Mouse (Mus musculus): Measurements from ENCODE around the gene Slc25a31. TPM values are rescaled to one million over a fixed set of nuclear protein-coding genes. Genes with fewer than 3 reads are reported as not detected.
A peak's percentile ranks its signal among the peaks of the same experiment; 100 is the strongest.

The Slc25a31 gene
- polyA plus RNA-seq (2016; fragmentation: Nextera tagmentation; extraction: Ambion mirVana), result 0.10 and 0.21 TPM in 2 replicates

DNA sequence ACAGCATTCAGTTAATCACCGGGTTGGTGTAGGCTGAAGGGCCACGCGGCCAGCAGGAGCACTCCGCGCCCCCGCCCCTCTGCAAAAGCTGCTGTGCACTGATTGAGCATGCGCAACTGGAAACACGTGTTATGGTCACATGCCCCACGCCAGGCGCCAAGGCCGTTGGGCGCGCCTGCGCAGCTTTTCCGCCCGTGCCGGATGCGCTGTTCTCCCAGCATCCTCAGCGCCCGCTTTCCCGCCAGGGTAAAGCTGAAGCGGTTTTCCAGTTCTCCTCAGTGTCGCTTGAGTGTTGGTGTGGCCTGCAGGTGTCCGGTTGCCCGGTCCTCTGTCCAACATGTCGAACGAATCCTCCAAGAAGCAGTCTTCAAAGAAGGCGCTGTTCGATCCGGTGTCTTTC, at the start of gene Slc25a31:
Gene Slc25a31, plus strand, starts transcription at position 201 of the 400 bp plus-strand sequence.
- Histone ChIP-seq H3K9me3 (replicated peaks) (peaks cover 10% of the 10 kb centered on the region; the same call in 1 of the 2 replicates), H3K4me3 (no peak within 1 kb of the TSS), H3K4me1 (no peaks in the 10 kb centered on the region), H3K27ac (replicated peaks) (no peak within 1 kb of the TSS), H3K36me3 (peaks cover 3% of the 10 kb centered on the region; the same call in 1 of the 2 replicates), H3K27me3 (ENCODE audit: low read depth, poor library complexity, severe bottlenecking) (no peaks in the 10 kb centered on the region)
- DNase-seq (ENCODE audit: low spot score), result no peak
- 94% methylated on average over 30 of the region's 30 CpGs for WGBS

DNA sequence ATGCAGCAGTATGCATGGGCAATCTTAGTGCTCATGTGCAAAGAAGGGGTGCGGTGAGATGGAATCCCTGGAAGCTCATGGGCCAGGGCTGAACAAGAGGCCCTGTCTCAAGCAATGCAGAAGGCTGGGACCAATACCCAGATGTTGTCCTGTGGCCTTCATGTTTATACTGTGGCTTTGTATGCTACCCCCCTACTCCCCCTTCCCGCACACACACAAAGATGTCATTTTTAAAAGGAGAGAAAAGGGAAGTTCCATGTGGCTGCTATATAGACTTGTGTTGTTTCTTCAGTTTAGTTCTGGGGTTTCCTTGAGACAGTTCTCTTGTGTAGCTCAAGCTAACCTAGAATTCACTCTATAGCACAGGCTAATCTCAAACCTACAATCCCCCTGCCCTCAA, 48.4 kb upstream of the Slc25a31 start:
- WGBS, result 97% methylated on average over 2 of the region's 2 CpGs
- no peak for DNase-seq (ENCODE audit: low spot score)
- Histone ChIP-seq H3K36me3 (peaks cover 57% of the 10 kb centered on the region), H3K27ac (replicated peaks) (no peak overlapping the region), H3K4me3 (no peak overlapping the region), H3K27me3 (ENCODE audit: low read depth, poor library complexity, severe bottlenecking) (no peaks in the 10 kb centered on the region), H3K4me1 (no peaks in the 10 kb centered on the region), H3K9me3 (replicated peaks) (no peaks in the 10 kb centered on the region)

DNA sequence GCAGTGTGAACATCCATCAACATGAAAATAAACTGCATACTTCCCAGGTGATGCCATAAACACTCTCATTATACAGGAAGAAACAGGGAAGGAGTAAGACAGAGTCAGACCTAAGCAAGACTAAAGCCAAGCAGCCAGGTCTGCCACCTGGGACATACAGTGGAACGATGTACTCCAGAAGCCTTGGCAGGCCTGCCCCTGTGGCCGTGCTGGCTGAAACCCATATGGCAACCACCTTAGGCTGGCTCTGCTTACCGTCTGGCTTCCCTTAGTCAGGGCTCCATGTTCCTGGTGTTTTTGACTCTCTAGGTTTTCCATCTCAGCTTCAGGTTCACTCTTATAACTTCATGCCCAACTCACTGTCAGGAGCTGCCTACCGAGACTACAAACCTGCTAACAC, 42.5 kb upstream of the Slc25a31 start:
- Histone ChIP-seq H3K27me3 (ENCODE audit: low read depth, poor library complexity, severe bottlenecking) (no peaks in the 10 kb centered on the region), H3K4me1 (no peaks in the 10 kb centered on the region), H3K27ac (replicated peaks) (no peak overlapping the region), H3K4me3 (no peak overlapping the region), H3K36me3 (peaks cover 55% of the 10 kb centered on the region), H3K9me3 (replicated peaks) (no peaks in the 10 kb centered on the region)
- DNase-seq (ENCODE audit: low spot score), result no peak
- WGBS, result 98% methylated on average over 4 of the region's 4 CpGs

DNA sequence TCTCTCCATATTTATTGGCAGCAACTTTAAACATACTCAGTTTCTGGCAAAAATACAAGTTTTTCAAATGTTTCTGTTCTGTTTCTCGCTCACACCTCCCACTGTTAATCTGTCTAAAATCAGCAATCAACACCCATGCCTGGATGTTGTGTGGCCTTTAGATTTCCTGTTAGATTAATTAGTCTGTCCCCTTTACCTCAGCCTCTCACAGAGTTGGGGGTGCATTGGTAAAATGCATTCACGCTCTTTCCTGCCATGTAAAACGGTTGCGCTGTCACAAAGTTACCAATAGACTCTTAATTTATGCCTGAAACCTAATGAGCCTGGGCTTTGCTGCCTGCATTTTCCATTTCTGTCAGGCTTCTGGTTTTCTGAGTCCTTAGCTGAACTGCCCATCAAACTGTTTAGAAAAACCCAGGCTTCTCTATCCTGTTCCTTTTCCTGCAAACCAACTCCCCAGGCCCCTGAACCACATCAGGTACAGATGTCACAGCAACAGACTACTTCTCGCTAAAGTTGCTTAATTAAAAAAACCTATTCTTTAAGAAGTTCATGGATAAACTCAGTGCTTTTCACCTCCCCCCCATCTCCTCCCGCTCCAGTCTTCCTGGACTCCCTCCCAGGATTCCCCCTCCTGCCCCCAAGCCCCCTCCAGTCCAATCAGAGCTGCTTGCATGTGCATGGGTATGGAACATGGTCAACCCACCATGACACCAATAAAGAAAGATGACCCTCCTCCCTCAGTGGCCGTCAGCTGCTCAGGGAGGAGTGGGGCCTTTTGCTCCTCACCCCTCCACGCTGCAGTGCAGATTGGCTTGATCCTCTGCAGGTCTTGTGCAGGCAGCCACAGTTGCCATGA, 41.6 kb upstream of the Slc25a31 start:
- 88% methylated on average over 8 of the region's 8 CpGs for WGBS
- H3K4me3 ChIP-seq, result no peak overlapping the region
- peaks cover 54% of the 10 kb centered on the region for H3K36me3 ChIP-seq
- H3K4me1 ChIP-seq, result no peaks in the 10 kb centered on the region
- H3K27ac ChIP-seq (replicated peaks), result no peak overlapping the region
- DNase-seq (ENCODE audit: low spot score), result no peak
- no peaks in the 10 kb centered on the region for H3K27me3 ChIP-seq (ENCODE audit: low read depth, poor library complexity, severe bottlenecking)
- H3K9me3 ChIP-seq (replicated peaks), result no peaks in the 10 kb centered on the region

DNA sequence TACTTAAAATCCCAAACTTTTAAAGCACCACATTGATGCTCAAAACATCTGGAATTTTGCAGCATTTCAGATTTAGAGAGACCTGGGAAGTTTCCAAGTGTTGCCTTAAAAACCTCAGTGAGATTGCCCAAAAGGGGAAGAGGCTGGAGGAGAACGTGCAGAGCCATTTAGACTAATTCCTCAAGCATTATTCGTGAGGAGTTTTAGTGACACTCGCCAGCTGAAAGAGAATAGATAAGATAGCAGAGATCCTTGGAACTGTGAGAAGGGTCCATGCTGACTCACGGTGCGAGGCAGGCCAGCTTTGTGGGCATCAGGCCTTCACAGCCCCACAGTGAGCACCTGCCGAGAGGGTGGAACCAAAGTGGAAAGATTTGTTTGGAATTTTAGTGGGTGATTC, 39.8 kb upstream of the Slc25a31 start:
- Histone ChIP-seq H3K36me3 (peaks cover 45% of the 10 kb centered on the region), H3K27ac (replicated peaks) (no peak overlapping the region), H3K4me1 (peaks cover 7% of the 10 kb centered on the region), H3K4me3 (no peak overlapping the region), H3K27me3 (ENCODE audit: low read depth, poor library complexity, severe bottlenecking) (no peaks in the 10 kb centered on the region), H3K9me3 (replicated peaks) (no peaks in the 10 kb centered on the region)
- WGBS, result 77% methylated on average over 6 of the region's 6 CpGs
- no peak for DNase-seq (ENCODE audit: low spot score)

DNA sequence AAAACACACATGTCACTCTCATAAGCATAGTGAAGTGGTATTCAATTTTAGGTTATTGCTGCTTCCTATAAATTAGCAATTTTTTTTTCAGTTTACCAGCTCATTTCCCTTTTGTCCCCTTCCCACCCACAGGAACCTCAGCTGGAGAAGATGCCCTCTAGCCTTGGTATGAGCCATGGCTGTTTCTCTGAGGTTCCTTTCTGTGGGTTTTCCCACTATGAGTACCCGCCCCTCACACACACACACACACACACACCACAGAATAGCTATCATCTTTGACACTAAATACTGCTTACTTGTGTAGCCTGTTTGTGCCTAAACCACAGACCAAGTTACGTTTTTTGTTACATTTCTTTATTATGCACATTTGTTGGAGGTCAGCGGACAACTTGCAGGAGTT, 39.3 kb upstream of the Slc25a31 start:
- WGBS, result 94% methylated on average over 3 of the region's 3 CpGs
- H3K27me3 ChIP-seq (ENCODE audit: low read depth, poor library complexity, severe bottlenecking), result no peaks in the 10 kb centered on the region
- H3K4me3 ChIP-seq, result no peak overlapping the region
- no peak overlapping the region for H3K27ac ChIP-seq (replicated peaks)
- H3K36me3 ChIP-seq, result peaks cover 40% of the 10 kb centered on the region
- no peak for DNase-seq (ENCODE audit: low spot score)
- peaks cover 12% of the 10 kb centered on the region for H3K4me1 ChIP-seq
- H3K9me3 ChIP-seq (replicated peaks), result no peaks in the 10 kb centered on the region

DNA sequence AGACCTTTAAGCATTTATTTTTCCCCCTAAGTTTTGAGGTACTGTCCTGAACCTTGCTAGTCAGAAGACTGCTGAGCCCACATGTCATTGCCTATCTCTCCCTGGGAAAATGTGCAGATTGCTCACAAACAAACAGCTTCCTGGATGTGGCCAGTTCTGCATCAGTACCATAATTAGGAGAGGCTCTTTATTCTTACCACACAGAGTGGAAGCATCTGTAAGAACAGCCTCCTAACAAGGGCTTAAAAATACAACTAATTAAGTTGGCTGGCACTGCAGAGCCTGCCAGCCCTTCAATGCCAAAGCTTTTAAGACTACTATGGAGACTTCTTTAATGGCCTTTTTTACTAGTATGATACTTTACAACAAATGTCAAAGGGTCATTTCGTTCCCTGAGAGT, 35.1 kb upstream of the Slc25a31 start:
- H3K27me3 ChIP-seq (ENCODE audit: low read depth, poor library complexity, severe bottlenecking), result no peaks in the 10 kb centered on the region
- peaks cover 32% of the 10 kb centered on the region for H3K4me1 ChIP-seq
- WGBS, result 58% methylated on average over 1 of the region's 1 CpGs
- H3K27ac ChIP-seq (replicated peaks), result no peak overlapping the region
- H3K4me3 ChIP-seq, result no peak overlapping the region
- peaks cover 6% of the 10 kb centered on the region; the same call in 1 of the 2 replicates for H3K36me3 ChIP-seq
- no peaks in the 10 kb centered on the region for H3K9me3 ChIP-seq (replicated peaks)
- DNase-seq (ENCODE audit: low spot score), result no peak

DNA sequence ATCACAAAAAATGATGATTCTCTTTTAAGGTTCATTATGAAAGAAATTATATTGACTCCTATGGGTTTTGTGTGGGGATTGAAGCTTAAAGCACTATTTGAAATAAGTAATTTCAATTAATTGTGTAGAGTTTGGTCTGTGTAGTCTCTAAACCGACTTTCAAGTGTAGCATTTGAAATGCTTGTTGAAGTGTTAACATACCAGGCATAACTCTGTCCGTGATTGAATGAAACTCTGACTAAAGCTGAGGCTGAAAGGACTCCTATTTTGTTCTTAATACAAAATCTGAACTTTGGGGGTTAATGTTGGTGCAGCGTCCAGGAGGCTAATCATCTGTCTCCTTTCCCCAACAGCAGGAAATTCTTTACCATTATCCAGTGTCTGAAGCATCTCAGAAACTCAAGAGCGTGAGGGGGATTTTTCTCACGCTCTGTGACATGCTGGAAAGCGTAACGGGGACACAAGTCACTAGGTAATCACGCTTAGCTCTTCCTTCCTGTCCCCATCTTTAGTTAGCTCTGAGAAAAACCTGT, 33.7 kb upstream of the Slc25a31 start:
- no peak for DNase-seq (ENCODE audit: low spot score)
- WGBS, result 41% methylated on average over 8 of the region's 8 CpGs
- no peaks in the 10 kb centered on the region for H3K27me3 ChIP-seq (ENCODE audit: low read depth, poor library complexity, severe bottlenecking)
- H3K4me3 ChIP-seq, result no peak overlapping the region
- H3K27ac ChIP-seq (replicated peaks), result peak overlapping the region; percentile 46; the same call in 1 of the 2 replicates
- peaks cover 32% of the 10 kb centered on the region for H3K4me1 ChIP-seq
- H3K36me3 ChIP-seq, result peaks cover 6% of the 10 kb centered on the region; the same call in 1 of the 2 replicates
- H3K9me3 ChIP-seq (replicated peaks), result no peaks in the 10 kb centered on the region

DNA sequence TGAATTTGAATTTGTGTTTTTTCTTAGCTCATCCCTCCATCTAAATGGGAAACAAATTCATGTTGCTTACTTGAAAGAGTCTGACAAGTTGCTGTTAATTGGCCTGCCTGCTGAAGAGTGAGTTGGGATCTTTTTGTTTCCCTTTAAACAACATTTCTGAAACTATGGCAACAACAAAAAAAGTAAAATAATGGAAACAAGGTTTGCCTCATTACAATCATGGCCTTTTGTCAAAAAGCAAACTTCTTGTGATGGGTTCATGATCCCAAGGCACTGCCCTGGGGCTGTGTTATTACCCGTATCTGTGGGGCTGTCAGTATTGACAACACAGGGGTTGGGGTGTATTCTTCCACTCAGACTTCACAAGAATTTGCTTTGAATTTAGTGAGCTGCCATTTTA, 29.8 kb upstream of the Slc25a31 start:
- Histone ChIP-seq H3K9me3 (replicated peaks) (no peaks in the 10 kb centered on the region), H3K4me1 (peaks cover 42% of the 10 kb centered on the region), H3K27me3 (ENCODE audit: low read depth, poor library complexity, severe bottlenecking) (no peaks in the 10 kb centered on the region), H3K4me3 (no peak overlapping the region), H3K36me3 (peaks cover 16% of the 10 kb centered on the region), H3K27ac (replicated peaks) (no peak overlapping the region)
- no peak for DNase-seq (ENCODE audit: low spot score)
- 67% methylated on average over 1 of the region's 1 CpGs for WGBS

DNA sequence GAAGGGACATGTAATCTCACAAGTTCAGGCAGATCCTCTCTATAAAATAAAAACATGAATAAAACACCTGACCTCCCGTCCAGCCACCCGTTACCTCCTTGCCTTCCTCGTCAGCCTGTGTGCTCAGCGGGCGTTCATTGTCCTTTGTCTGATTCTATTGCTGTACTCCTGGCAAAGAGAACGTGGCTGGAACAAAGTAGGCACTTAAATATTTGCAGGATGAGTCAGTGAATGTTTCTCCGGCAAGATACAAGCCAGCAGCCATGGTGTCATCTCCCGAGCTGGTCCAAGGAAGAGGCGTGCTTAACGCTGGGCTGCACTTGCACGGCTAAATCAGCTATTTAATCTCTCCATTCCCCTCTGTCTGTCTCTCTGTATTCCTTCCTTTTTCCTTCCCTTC, 26.3 kb upstream of the Slc25a31 start:
- WGBS, result 57% methylated on average over 11 of the region's 11 CpGs
- H3K4me3 ChIP-seq, result no peak overlapping the region
- no peak for DNase-seq (ENCODE audit: low spot score)
- peaks cover 47% of the 10 kb centered on the region for H3K4me1 ChIP-seq
- peaks cover 15% of the 10 kb centered on the region for H3K36me3 ChIP-seq
- no peaks in the 10 kb centered on the region for H3K27me3 ChIP-seq (ENCODE audit: low read depth, poor library complexity, severe bottlenecking)
- peak overlapping the region; percentile 57; the same call in 1 of the 2 replicates for H3K27ac ChIP-seq (replicated peaks)
- H3K9me3 ChIP-seq (replicated peaks), result no peaks in the 10 kb centered on the region

DNA sequence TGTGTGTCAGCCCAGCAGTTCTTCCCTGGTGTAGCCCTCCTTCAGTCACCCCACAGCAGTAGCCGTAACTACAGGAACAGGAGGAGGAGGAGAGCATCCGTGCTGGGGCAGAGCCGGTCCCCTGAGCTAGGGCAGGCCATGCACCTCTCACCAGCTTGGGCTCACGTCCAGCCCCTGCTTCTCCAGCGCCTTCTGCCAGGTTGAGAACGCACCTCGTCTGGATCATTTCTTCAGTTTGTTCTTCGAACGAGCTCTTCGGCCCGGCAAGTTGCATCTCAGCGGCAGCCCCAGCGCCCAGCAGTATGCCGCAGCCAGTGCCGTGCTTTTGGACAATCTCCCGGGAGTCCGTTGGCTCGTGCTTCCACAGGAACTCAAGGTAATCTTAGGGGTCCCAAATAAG, 25.5 kb upstream of the Slc25a31 start:
- Histone ChIP-seq H3K4me1 (peaks cover 55% of the 10 kb centered on the region), H3K9me3 (replicated peaks) (no peaks in the 10 kb centered on the region), H3K27me3 (ENCODE audit: low read depth, poor library complexity, severe bottlenecking) (no peaks in the 10 kb centered on the region), H3K36me3 (peaks cover 20% of the 10 kb centered on the region), H3K27ac (replicated peaks) (peak overlapping the region; percentile 57), H3K4me3 (no peak overlapping the region)
- 93% methylated on average over 18 of the region's 18 CpGs for WGBS
- DNase-seq (ENCODE audit: low spot score), result no peak

DNA sequence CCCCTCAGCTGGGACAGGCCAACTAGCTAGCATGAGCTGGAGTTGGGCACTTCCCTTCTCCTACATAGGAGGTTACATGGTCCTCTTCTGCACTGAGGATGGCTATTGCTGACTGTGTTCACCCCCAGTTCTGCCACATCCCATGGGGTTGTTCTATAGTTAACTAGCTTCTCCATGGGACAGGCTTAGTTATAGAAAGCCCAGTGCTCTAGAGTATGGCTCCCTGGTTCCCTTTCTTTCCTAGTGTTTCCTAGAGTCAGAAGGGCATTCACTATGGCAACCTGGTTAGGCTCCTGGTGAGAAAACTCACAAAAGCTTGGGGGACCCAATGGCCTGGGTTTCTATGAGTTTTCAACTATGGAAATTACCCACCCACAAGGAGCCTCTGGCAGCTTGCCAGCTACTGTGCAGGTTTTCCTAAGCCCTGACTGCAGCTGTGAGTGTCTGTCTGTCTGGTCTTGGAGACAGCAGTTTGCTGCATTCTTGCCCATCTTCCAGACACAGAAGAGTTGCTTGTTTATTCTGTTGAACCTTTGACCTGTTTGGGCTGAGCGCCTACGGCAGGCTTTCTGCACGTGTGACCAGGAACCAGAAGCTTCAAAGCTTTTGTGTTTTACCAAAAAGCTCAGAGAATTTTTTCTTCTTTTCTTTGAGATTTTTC, 22.7 kb upstream of the Slc25a31 start:
- Histone ChIP-seq H3K27me3 (ENCODE audit: low read depth, poor library complexity, severe bottlenecking) (no peaks in the 10 kb centered on the region), H3K36me3 (peaks cover 16% of the 10 kb centered on the region), H3K4me1 (peaks cover 54% of the 10 kb centered on the region), H3K9me3 (replicated peaks) (no peaks in the 10 kb centered on the region), H3K27ac (replicated peaks) (peak overlapping the region; percentile 79), H3K4me3 (0 out of 2 replicates have a peak overlapping the region, but pooled peaks have one; percentile 11)
- 4% methylated on average over 3 of the region's 3 CpGs for WGBS
- peak; percentile 74 for DNase-seq (ENCODE audit: low spot score)

DNA sequence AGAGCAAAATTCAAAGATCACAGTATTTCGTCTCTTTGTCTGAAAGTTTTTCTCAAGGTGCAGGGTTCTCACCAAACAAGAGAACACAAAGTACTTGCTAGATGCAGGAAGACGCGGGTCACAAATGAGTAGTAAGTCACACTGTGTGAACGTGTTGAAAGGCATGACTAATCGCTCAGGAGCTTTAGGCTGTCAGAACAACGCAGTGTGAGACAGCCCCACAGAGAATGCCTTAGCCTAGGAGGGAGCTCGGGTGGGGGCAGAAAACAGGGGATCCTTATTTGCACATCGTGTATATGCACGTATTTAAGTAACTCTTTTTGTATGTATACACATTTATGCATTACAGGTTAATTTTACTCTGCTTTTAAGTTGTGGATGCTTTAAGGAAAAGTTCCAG, 21.8 kb upstream of the Slc25a31 start:
- peak overlapping the region; percentile 16; the same call in 1 of the 2 replicates for H3K4me3 ChIP-seq
- peak; percentile 36 for DNase-seq (ENCODE audit: low spot score)
- peaks cover 61% of the 10 kb centered on the region for H3K4me1 ChIP-seq

More for the DNA sequence above, 21.8 kb upstream of the Slc25a31 start:
- Histone ChIP-seq H3K36me3 (peaks cover 16% of the 10 kb centered on the region), H3K27ac (replicated peaks) (peak overlapping the region; percentile 79), H3K9me3 (replicated peaks) (no peaks in the 10 kb centered on the region), H3K27me3 (ENCODE audit: low read depth, poor library complexity, severe bottlenecking) (no peaks in the 10 kb centered on the region)
- WGBS, result 21% methylated on average over 9 of the region's 9 CpGs

Data from midbrain, embryonic 10.5 days (tissue).